Mouse (Mus musculus) liver, postnatal 0 days (tissue): ENCODE results near the gene Fxyd3.

Experiments used
- CTCF ChIP-seq: sonication (generic); IDR thresholded peaks from 2 replicates; pipeline ENCODE4 v1.5.1; 2016; ENCODE audit warnings: antibody characterized with exemption, low read depth
- EP300 ChIP-seq: IDR thresholded peaks from 2 replicates; pipeline ENCODE4 v1.6.1; 2016; ENCODE audit warnings: antibody characterized with exemption, low read depth, mild to moderate bottlenecking

- no peak for TF ChIP-seq CTCF
- TF ChIP-seq EP300, result no peak
Observed at GRCm38 (mm10) chr7:31069491-31069890, 7.0 kb downstream of the Fxyd3 start.
